Mouse (Mus musculus) intestine, embryonic 15.5 days (tissue): ENCODE measurements at regions not wholly inside any gene's neighbourhood (a gene's known extent, or its start where the extent isn't known, plus 50 kb on each side); places are given as distances from the start of the nearest gene placed in this dataset.
A peak's percentile ranks its signal among the peaks of the same experiment; 100 is the strongest.

ENCODE experiments used
- ATAC-seq: fragments of 200-750 bp; cut with Nextera tagmentation; 2 replicates; pipeline ENCODE4 v1.8.0; 2017; ENCODE audit warnings: moderate TSS enrichment, moderate library complexity
- H3K27ac ChIP-seq: fragments of 300-500 bp; sonication (generic); 2 replicates; pipeline ENCODE4 v1.5.1; 2015; ENCODE audit warnings: mild to moderate bottlenecking, inconsistent platforms
- H3K27me3 ChIP-seq: fragments of 300-500 bp; sonication (generic); replicated peaks from 2 replicates; pipeline ENCODE4 v1.6.1; 2015; ENCODE audit warnings: inconsistent platforms
- H3K36me3 ChIP-seq: fragments of 300-500 bp; sonication (generic); 2 replicates; pipeline ENCODE4 v1.6.1; 2015; ENCODE audit warnings: inconsistent platforms
- H3K4me1 ChIP-seq: fragments of 300-500 bp; sonication (generic); replicated peaks from 2 replicates; pipeline ENCODE4 v1.6.1; 2015; ENCODE audit warnings: inconsistent platforms
- H3K4me2 ChIP-seq: fragments of 300-500 bp; sonication (generic); replicated peaks from 2 replicates; pipeline ENCODE4 v1.6.1; 2015; ENCODE audit warnings: mild to moderate bottlenecking, inconsistent platforms
- H3K4me3 ChIP-seq: fragments of 300-500 bp; sonication (generic); replicated peaks from 2 replicates; pipeline ENCODE4 v1.5.1; 2015; ENCODE audit warnings: inconsistent platforms
- H3K9ac ChIP-seq: fragments of 300-500 bp; sonication (generic); 2 replicates; pipeline ENCODE4 v1.6.1; 2015; ENCODE audit warnings: inconsistent platforms
- H3K9me3 ChIP-seq: fragments of 300-500 bp; sonication (generic); 2 replicates; pipeline ENCODE4 v1.6.1; 2016; ENCODE audit warnings: inconsistent platforms
- WGBS: fragments of 180-500 bp; shearing (Covaris S2); methylation state at CpG from one replicate; pipeline ENCODE4 v1.1.7; 2015; 5-methylcytosine and 5-hydroxymethylcytosine counted together

GRCm38 (mm10) chr16:30199836-30200235 lies 67.5 kb downstream of the Cpn2 start:
- WGBS = 52% methylated on average over 4 of the region's 4 CpGs
- peak; percentile 68 for ATAC-seq

GRCm38 (mm10) chr16:30204144-30204543 lies 63.2 kb downstream of the Cpn2 start:
- 60% methylated on average over 4 of the region's 4 CpGs for WGBS
- no peaks in the 10 kb centered on the region for H3K9me3 ChIP-seq
- 0 out of 2 replicates have a peak, but pooled peaks cover 11% of the 10 kb centered on the region for H3K4me1 ChIP-seq
- no peaks in the 10 kb centered on the region for H3K27me3 ChIP-seq
- no peaks in the 10 kb centered on the region for H3K36me3 ChIP-seq
- no peak overlapping the region for H3K9ac ChIP-seq
- no peak overlapping the region for H3K4me2 ChIP-seq
- no peak overlapping the region for H3K4me3 ChIP-seq
- H3K27ac ChIP-seq = no peak overlapping the region
- ATAC-seq = no peak

More at GRCm38 (mm10) chr16:30199836-30200235, 67.5 kb downstream of the Cpn2 start:
- Histone ChIP-seq H3K27me3 (no peaks in the 10 kb centered on the region), H3K4me2 (no peak overlapping the region), H3K36me3 (no peaks in the 10 kb centered on the region), H3K4me3 (no peak overlapping the region), H3K9ac (no peak overlapping the region), H3K9me3 (no peaks in the 10 kb centered on the region), H3K4me1 (peaks cover 9% of the 10 kb centered on the region; the same call in 1 of the 2 replicates), H3K27ac (peak overlapping the region; percentile 55; the same call in 1 of the 2 replicates)

GRCm38 (mm10) chr16:30205314-30205815 lies 61.9 kb downstream of the Cpn2 start:
- Histone ChIP-seq H3K27me3 (no peaks in the 10 kb centered on the region), H3K9me3 (no peaks in the 10 kb centered on the region), H3K4me1 (0 out of 2 replicates have a peak, but pooled peaks cover 6% of the 10 kb centered on the region), H3K36me3 (no peaks in the 10 kb centered on the region), H3K27ac (no peak overlapping the region), H3K4me3 (no peak overlapping the region), H3K4me2 (no peak overlapping the region), H3K9ac (no peak overlapping the region)
- no peak for ATAC-seq
- WGBS = 23% methylated on average over 8 of the region's 8 CpGs

- H3K4me3 ChIP-seq = no peak overlapping the region
- no peak for ATAC-seq
- WGBS = 34% methylated on average over 15 of the region's 15 CpGs
- 0 out of 2 replicates have a peak, but pooled peaks cover 6% of the 10 kb centered on the region for H3K4me1 ChIP-seq
- no peak overlapping the region for H3K9ac ChIP-seq
- H3K27ac ChIP-seq = no peak overlapping the region
- no peaks in the 10 kb centered on the region for H3K36me3 ChIP-seq
- H3K4me2 ChIP-seq = no peak overlapping the region
- no peaks in the 10 kb centered on the region for H3K9me3 ChIP-seq
- H3K27me3 ChIP-seq = no peaks in the 10 kb centered on the region
Observed at GRCm38 (mm10) chr16:30205816-30206356, 61.4 kb downstream of the Cpn2 start.
